Mouse (Mus musculus): Measurements from ENCODE around the gene Cdc42se2. TPM values are rescaled to one million over a fixed set of nuclear protein-coding genes. Genes with fewer than 3 reads are reported as not detected.

Gene Cdc42se2
- total and polyA plus RNA-seq, 3 experiments: 97.4 to 227 (median 99.1) TPM

- Histone ChIP-seq H3K9ac (ENCODE audit: insufficient read depth, low read depth) (no peak overlapping the region), H3K9me3 (replicated peaks; ENCODE audit: low read length) (peaks cover 13% of the 10 kb centered on the region), H3K79me2 (replicated peaks; ENCODE audit: control insufficient read depth, extremely low read depth, insufficient read depth, poor library complexity, severe bottlenecking) (no peaks in the 10 kb centered on the region), H3K4me3 (replicated peaks in 1 of 3; ENCODE audit: low read depth in 2 of 3, low read length in 2 of 3, poor library complexity in 1 of 3) (no peak overlapping the region), H3K27me3 (replicated peaks) (no peaks in the 10 kb centered on the region), H3K36me3 (replicated peaks in 1 of 2; ENCODE audit: control insufficient read depth in 1 of 2, insufficient read depth in 1 of 2, low read length in 1 of 2) (no peaks in the 10 kb centered on the region), H3K27ac (ENCODE audit: insufficient read depth, low read depth) (no peak overlapping the region), H3K4me2 (ENCODE audit: insufficient read depth, low read depth, poor library complexity, severe bottlenecking) (no peak overlapping the region), H3K4me1 (ENCODE audit: control insufficient read depth in 1 of 2, insufficient read depth in 2 of 2) (peaks cover 2 to 16% of the 10 kb centered on the region in 2 experiments)
- in situ Hi-C loops (cut with MboI; ENCODE audit: low pct_ligation_motif_present, low pct_unique_long_range_greater_than_20kb, low sequenced_read_pairs) (no loop called here), dilution Hi-C loops (cut with MboI; ENCODE audit: extremely low pct_ligation_motif_present, extremely low pct_unique_long_range_greater_than_20kb, low sequenced_read_pairs) (no loop called here)
- TF ChIP-seq NELFE (IDR thresholded peaks at IDR 0.05; ENCODE audit: low read depth, low read length) (no peak), MAFK (IDR thresholded peaks at IDR 0.05; ENCODE audit: insufficient replicate concordance, low read length) (no peak), CTCF (conservative IDR thresholded peaks at IDR 0.05 in 1 of 2, IDR thresholded peaks at IDR 0.05 in 1 of 2; ENCODE audit: low read depth in 2 of 2, low read length in 2 of 2) (no peak), SIN3A (IDR thresholded peaks at IDR 0.05; ENCODE audit: low read length) (no peak), USF1 (IDR thresholded peaks at IDR 0.05; ENCODE audit: low read depth, low read length) (no peak), GABPA (IDR thresholded peaks at IDR 0.05; ENCODE audit: insufficient replicate concordance, low read depth, low read length) (no peak), PAX5 (IDR thresholded peaks at IDR 0.05; ENCODE audit: low read length) (no peak), MAZ (IDR thresholded peaks at IDR 0.05; ENCODE audit: low read depth, low read length) (no peak), ZNF384 (IDR thresholded peaks at IDR 0.05; ENCODE audit: low read depth, low read length) (no peak), SMC3 (IDR thresholded peaks at IDR 0.05; ENCODE audit: low read depth, low read length) (no peak), USF2 (conservative IDR thresholded peaks at IDR 0.05; ENCODE audit: low read depth, low read length) (no peak), POLR2A (IDR thresholded peaks at IDR 0.05; ENCODE audit: low read depth, low read length) (no peak), ZKSCAN1 (IDR thresholded peaks at IDR 0.05; ENCODE audit: borderline replicate concordance, low read depth, low read length) (no peak), CHD1 (IDR thresholded peaks at IDR 0.05; ENCODE audit: low read depth, low read length) (no peak)
- DNase-seq (ENCODE audit: extremely low read depth): no peak
Observed at GRCm38 (mm10) chr11:54815659-54816058, 28.2 kb upstream of the Cdc42se2 start.

- Histone ChIP-seq H3K79me2 (replicated peaks; ENCODE audit: control insufficient read depth, extremely low read depth, insufficient read depth, poor library complexity, severe bottlenecking) (no peaks in the 10 kb centered on the region), H3K4me1 (ENCODE audit: control insufficient read depth in 1 of 2, insufficient read depth in 2 of 2) (peaks cover 7 to 30% of the 10 kb centered on the region in 2 experiments; a peak in 3 of 4 replicates), H3K36me3 (replicated peaks in 1 of 2; ENCODE audit: control insufficient read depth in 1 of 2, insufficient read depth in 1 of 2, low read length in 1 of 2) (no peaks in the 10 kb centered on the region), H3K9ac (ENCODE audit: insufficient read depth, low read depth) (no peak overlapping the region), H3K9me3 (replicated peaks; ENCODE audit: low read length) (peaks cover 18% of the 10 kb centered on the region), H3K27ac (ENCODE audit: insufficient read depth, low read depth) (no peak overlapping the region), H3K4me3 (replicated peaks in 1 of 3; ENCODE audit: low read depth in 2 of 3, low read length in 2 of 3, poor library complexity in 1 of 3) (no peak overlapping the region), H3K4me2 (ENCODE audit: insufficient read depth, low read depth, poor library complexity, severe bottlenecking) (no peak overlapping the region), H3K27me3 (replicated peaks) (no peaks in the 10 kb centered on the region)
- TF ChIP-seq CTCF (conservative IDR thresholded peaks at IDR 0.05 in 1 of 2, IDR thresholded peaks at IDR 0.05 in 1 of 2; ENCODE audit: low read depth in 2 of 2, low read length in 2 of 2): no peak
- no peak for TF ChIP-seq PAX5 (IDR thresholded peaks at IDR 0.05; ENCODE audit: low read length)
- TF ChIP-seq MAX (IDR thresholded peaks at IDR 0.05; ENCODE audit: low read length): no peak
- no peak for TF ChIP-seq RCOR1 (conservative IDR thresholded peaks at IDR 0.05; ENCODE audit: low read depth, low read length)
- TF ChIP-seq ZMIZ1 (IDR thresholded peaks at IDR 0.05; ENCODE audit: low read depth, low read length): no peak
- TF ChIP-seq TCF12 (IDR thresholded peaks at IDR 0.05; ENCODE audit: low read depth, low read length): no peak
- TF ChIP-seq POLR2A (IDR thresholded peaks at IDR 0.05; ENCODE audit: low read depth, low read length): no peak
- no peak for TF ChIP-seq CHD2 (IDR thresholded peaks at IDR 0.05; ENCODE audit: low read length)
- dilution Hi-C loops (cut with MboI; ENCODE audit: extremely low pct_ligation_motif_present, extremely low pct_unique_long_range_greater_than_20kb, low sequenced_read_pairs) (no loop called here), in situ Hi-C loops (cut with MboI; ENCODE audit: low pct_ligation_motif_present, low pct_unique_long_range_greater_than_20kb, low sequenced_read_pairs) (no loop called here)
- DNase-seq (ENCODE audit: extremely low read depth): no peak
Observed at GRCm38 (mm10) chr11:54812812-54813516, 25.5 kb upstream of the Cdc42se2 start.
